Mouse (Mus musculus): ENCODE results near the gene Plxna2.

DNA sequence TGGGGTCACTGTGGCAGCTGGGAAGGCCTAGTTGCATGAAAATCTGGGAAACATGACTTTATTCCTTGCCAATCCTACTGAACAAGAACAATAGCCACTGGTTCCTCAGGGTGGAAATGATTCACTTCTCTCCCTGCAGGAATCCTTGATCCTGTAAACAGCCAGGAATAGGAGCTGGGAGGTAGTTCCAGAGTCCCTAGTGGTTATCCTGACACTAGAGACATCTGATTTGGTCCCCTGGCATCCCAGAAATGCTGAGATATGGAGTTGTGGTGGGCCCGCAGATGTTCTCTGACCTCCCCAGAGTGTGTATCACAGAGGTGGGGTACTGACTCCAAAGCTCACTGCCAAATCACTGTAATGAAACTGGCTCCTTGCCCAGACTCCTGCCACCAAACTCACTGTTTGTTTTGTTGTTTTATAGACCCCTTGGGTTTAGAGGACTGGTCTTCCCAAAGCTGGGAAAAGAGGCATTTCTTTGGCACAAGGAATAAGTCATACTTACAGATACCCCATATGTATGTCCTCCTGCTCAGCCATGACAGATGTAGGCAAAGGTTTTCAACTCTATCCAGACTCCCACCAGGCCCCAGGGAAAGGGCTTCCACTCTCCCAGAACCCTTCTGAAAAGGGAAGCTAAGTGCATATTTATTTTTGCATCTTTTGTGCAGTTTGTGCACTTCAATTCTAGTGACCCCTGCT lies 40.6 kb downstream of the Plxna2 start:
- TF ChIP-seq CTCF (IDR thresholded peaks at IDR 0.05) (no peak), EP300 (IDR thresholded peaks at IDR 0.05) (peak; percentile 60; the same call in 1 of the 2 replicates)
